Mouse (Mus musculus): Measurements from ENCODE around the gene Ift80. TPM values are rescaled to one million over a fixed set of nuclear protein-coding genes. Genes with fewer than 3 reads are reported as not detected.

Gene Ift80
- polyA plus RNA-seq, 1 experiment from 2014 or later, result 96.4 TPM

DNA sequence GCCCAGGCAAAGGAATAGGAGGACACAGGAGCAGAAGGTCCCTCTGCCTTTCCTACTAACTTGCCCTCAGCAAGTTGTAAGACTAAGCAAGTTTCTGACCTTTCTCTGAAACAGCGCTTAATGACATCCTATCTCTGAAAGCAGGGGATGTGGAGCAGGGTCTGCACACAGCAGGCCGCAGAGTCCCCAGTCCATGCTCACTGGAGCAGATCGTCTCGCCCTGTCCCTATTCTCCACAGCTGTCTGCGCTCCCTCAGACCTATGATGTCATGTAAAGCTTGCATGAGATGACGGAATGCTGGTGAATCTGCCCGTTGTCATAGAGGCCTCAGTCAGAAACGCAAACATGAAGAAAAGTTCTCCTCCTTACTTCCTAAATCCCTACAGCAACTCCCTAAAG lies 55.0 kb downstream of the Ift80 start:
- in situ Hi-C loops (cut with MboI; ENCODE audit: low pct_unique_long_range_greater_than_20kb), result loop anchor here (25.0 kb wide), 2 partner anchors 887 to 1362 kb away; partner anchors contain the start of genes Mfsd1 and Schip1
- POLR2A ChIA-PET, result interaction anchor here (0.6 kb wide), 1 partner anchor 462 kb away, joined by 3 read pairs; no protein-coding TSS in a partner anchor
- DNase-seq (ENCODE audit: low read depth, low spot score), result no peak
- ATAC-seq, result no peak
- H3K27me3 ChIP-seq, result no peaks in the 10 kb centered on the region
- TF ChIP-seq CTCF (IDR thresholded peaks at IDR 0.05), result no peak
- CTCF ChIA-PET, result interaction anchor here (1.4 kb wide), 1 partner anchor 12 kb away, joined by 5 read pairs; no protein-coding TSS in a partner anchor

GRCm38 (mm10) chr3:68948918-68949317 lies 55.5 kb downstream of the Ift80 start:
- CTCF ChIA-PET, result interaction anchor here (1.4 kb wide), 1 partner anchor 12 kb away, joined by 5 read pairs; no protein-coding TSS in a partner anchor
- TF ChIP-seq CTCF (IDR thresholded peaks at IDR 0.05), result no peak
- in situ Hi-C loops (cut with MboI; ENCODE audit: low pct_unique_long_range_greater_than_20kb), result loop anchor here (25.0 kb wide), 2 partner anchors 887 to 1362 kb away; partner anchors contain the start of genes Mfsd1 and Schip1
- POLR2A ChIA-PET, result interaction anchor here (0.6 kb wide), 1 partner anchor 462 kb away, joined by 3 read pairs; no protein-coding TSS in a partner anchor
- DNase-seq (ENCODE audit: low read depth, low spot score) (no peak), ATAC-seq (no peak)
- no peaks in the 10 kb centered on the region for H3K27me3 ChIP-seq

- no peak for TF ChIP-seq CTCF (IDR thresholded peaks at IDR 0.05)
- DNase-seq (ENCODE audit: low read depth, low spot score), result no peak
- POLR2A ChIA-PET, result no interaction called here
- CTCF ChIA-PET, result interaction anchor here (0.7 to 8.5 kb wide), 5 partner anchors 9 to 224 kb away, joined by 3 to 45 read pairs (median 5); no protein-coding TSS in a partner anchor
- in situ Hi-C loops (cut with MboI; ENCODE audit: low pct_unique_long_range_greater_than_20kb), result loop anchor here (25.0 kb wide), 2 partner anchors 880 to 1355 kb away; partner anchors contain the start of genes Mfsd1 and Schip1
- ATAC-seq, result no peak
- no peaks in the 10 kb centered on the region for H3K27me3 ChIP-seq
Observed at GRCm38 (mm10) chr3:68941867-68942266, 62.5 kb downstream of the Ift80 start.

GRCm38 (mm10) chr3:68940311-68940710 lies 64.1 kb downstream of the Ift80 start:
- H3K27me3 ChIP-seq, result no peaks in the 10 kb centered on the region
- DNase-seq (ENCODE audit: low read depth, low spot score) (no peak), ATAC-seq (no peak)
- ChIA-PET POLR2A (interaction anchor here (1.4 kb wide), 1 partner anchor 8 kb away, joined by 3 read pairs; no protein-coding TSS in a partner anchor), CTCF (interaction anchor here (1.3 to 8.5 kb wide), 5 partner anchors 14 to 223 kb away, joined by 3 to 45 read pairs (median 5); no protein-coding TSS in a partner anchor)
- no peak for TF ChIP-seq CTCF (IDR thresholded peaks at IDR 0.05)
- in situ Hi-C loops (cut with MboI; ENCODE audit: low pct_unique_long_range_greater_than_20kb), result loop anchor here (25.0 kb wide), 2 partner anchors 878 to 1353 kb away; partner anchors contain the start of genes Mfsd1 and Schip1

DNA sequence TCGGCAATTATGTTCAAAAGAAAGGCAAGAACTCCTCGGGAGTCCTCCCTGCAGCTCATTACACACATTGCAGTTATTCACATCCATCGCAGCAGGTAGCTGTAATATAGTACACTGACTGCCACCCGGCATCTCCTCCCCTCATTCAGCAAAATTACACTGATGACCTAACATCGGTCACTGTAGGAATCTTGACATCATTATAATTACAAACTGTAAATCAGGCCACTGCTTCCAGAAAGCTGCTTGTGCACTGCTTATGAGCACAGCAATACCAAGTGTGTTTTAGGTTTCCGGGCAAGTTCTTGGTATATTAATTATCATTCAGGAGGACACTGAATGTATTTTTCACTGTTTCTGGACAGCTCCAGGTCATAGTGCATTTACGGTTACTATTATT lies 65.1 kb downstream of the Ift80 start:
- ATAC-seq (no peak), DNase-seq (ENCODE audit: low read depth, low spot score) (no peak)
- POLR2A ChIA-PET, result no interaction called here
- CTCF ChIA-PET, result interaction anchor here (1.0 to 8.5 kb wide), 7 partner anchors 11 to 883 kb away, joined by 3 to 45 read pairs (median 4); no protein-coding TSS in a partner anchor
- in situ Hi-C loops (cut with MboI; ENCODE audit: low pct_unique_long_range_greater_than_20kb), result loop anchor here (25.0 kb wide), 2 partner anchors 877 to 1352 kb away; partner anchors contain the start of genes Mfsd1 and Schip1
- no peaks in the 10 kb centered on the region for H3K27me3 ChIP-seq
- TF ChIP-seq CTCF (IDR thresholded peaks at IDR 0.05), result no peak

- no peak for TF ChIP-seq CTCF (IDR thresholded peaks at IDR 0.05)
- DNase-seq (ENCODE audit: low read depth, low spot score), result no peak
- CTCF ChIA-PET, result interaction anchor here (0.9 to 8.5 kb wide), 6 partner anchors 8 to 228 kb away, joined by 3 to 45 read pairs (median 4); no protein-coding TSS in a partner anchor
- ATAC-seq, result no peak
- POLR2A ChIA-PET, result interaction anchor here (1.1 kb wide), 1 partner anchor 11 kb away, joined by 3 read pairs; no protein-coding TSS in a partner anchor
- H3K27me3 ChIP-seq, result no peaks in the 10 kb centered on the region
- in situ Hi-C loops (cut with MboI; ENCODE audit: low pct_unique_long_range_greater_than_20kb), result loop anchor here (25.0 kb wide), 2 partner anchors 874 to 1349 kb away; partner anchors contain the start of genes Mfsd1 and Schip1
Observed at GRCm38 (mm10) chr3:68936709-68937108, 67.7 kb downstream of the Ift80 start.

DNA sequence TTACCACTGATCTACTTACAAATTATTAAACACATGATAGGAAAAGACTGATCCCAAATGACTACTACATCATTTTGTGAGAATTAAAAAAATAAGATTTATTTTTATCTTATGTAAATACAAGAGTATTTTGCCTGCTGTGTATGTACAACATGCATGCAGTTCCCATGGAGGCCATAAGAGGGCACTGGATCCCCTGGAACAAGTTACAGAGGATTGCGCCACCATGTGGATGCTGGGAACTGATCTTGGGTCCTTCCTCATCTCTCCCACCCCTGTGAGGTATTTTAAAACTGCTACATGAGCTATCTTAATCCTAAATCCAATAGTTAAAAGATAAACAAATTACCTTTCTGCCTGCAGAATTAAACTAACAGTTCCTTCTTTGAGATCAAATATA lies 68.9 kb downstream of the Ift80 start:
- peak; percentile 90 for TF ChIP-seq CTCF (IDR thresholded peaks at IDR 0.05)
- DNase-seq (ENCODE audit: low read depth, low spot score) (no peak), ATAC-seq (no peak)
- in situ Hi-C loops (cut with MboI; ENCODE audit: low pct_unique_long_range_greater_than_20kb), result loop anchor here (25.0 kb wide), 2 partner anchors 873 to 1348 kb away; partner anchors contain the start of genes Mfsd1 and Schip1
- CTCF ChIA-PET, result interaction anchor here (0.9 to 8.5 kb wide), 3 partner anchors 42 to 227 kb away, joined by 3 to 45 read pairs (median 3); no protein-coding TSS in a partner anchor
- POLR2A ChIA-PET, result no interaction called here
- no peaks in the 10 kb centered on the region for H3K27me3 ChIP-seq

GRCm38 (mm10) chr3:68934259-68934658 lies 70.1 kb downstream of the Ift80 start:
- POLR2A ChIA-PET, result no interaction called here
- TF ChIP-seq CTCF (IDR thresholded peaks at IDR 0.05), result no peak
- in situ Hi-C loops (cut with MboI; ENCODE audit: low pct_unique_long_range_greater_than_20kb), result loop anchor here (5.0 to 25.0 kb wide), 3 partner anchors 302 to 1347 kb away; partner anchors contain the start of genes Mfsd1 and Schip1
- no peak for DNase-seq (ENCODE audit: low read depth, low spot score)
- CTCF ChIA-PET, result interaction anchor here (0.7 to 8.5 kb wide), 4 partner anchors 16 to 217 kb away, joined by 3 to 45 read pairs (median 3); no protein-coding TSS in a partner anchor
- H3K27me3 ChIP-seq, result no peaks in the 10 kb centered on the region
- no peak for ATAC-seq

- ChIA-PET POLR2A (no interaction called here), CTCF (interaction anchor here (1.7 kb wide), 1 partner anchor 9 kb away, joined by 9 read pairs; no protein-coding TSS in a partner anchor)
- ATAC-seq, result no peak
- H3K27me3 ChIP-seq, result no peaks in the 10 kb centered on the region
- in situ Hi-C loops (cut with MboI; ENCODE audit: low pct_unique_long_range_greater_than_20kb), result loop anchor here (25.0 kb wide), 2 partner anchors 866 to 1341 kb away; partner anchors contain the start of genes Mfsd1 and Schip1
- DNase-seq (ENCODE audit: low read depth, low spot score), result no peak
- no peak for TF ChIP-seq CTCF (IDR thresholded peaks at IDR 0.05)
Observed at GRCm38 (mm10) chr3:68928619-68929018, 75.8 kb downstream of the Ift80 start.

DNA sequence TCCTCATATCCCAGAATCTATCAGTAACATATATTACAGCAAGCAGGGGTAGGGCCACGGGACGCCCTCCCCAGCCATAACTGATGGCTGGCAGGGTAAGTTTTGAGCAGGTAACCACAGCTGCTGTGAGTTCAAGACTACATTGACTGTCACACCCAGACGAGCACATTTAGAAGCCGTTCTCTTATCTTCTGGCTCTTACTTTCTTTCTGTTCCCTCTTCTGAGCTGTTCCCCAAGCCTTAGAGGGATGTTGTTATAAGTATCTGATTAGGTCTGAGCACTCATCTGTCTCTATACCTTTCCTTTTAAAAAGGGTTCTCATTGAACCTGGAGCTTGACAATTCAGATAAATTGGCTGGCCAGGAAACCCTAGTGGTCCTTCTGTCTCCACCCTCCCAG lies 96.9 kb downstream of the Ift80 start:
- H3K27me3 ChIP-seq, result no peaks in the 10 kb centered on the region
- no peak for ATAC-seq
- in situ Hi-C loops (cut with MboI; ENCODE audit: low pct_unique_long_range_greater_than_20kb), result no loop called here
- DNase-seq (ENCODE audit: low read depth, low spot score), result no peak
- ChIA-PET CTCF (interaction anchor here (2.5 kb wide), 1 partner anchor 10 kb away, joined by 16 read pairs; no protein-coding TSS in a partner anchor), POLR2A (interaction anchor here (2.0 kb wide), 1 partner anchor 10 kb away, joined by 5 read pairs; no protein-coding TSS in a partner anchor)
- TF ChIP-seq CTCF (IDR thresholded peaks at IDR 0.05), result no peak

All from Patski (cell line).